Mouse (Mus musculus): ENCODE data around the gene Tspan10. TPM values are rescaled to one million over a fixed set of nuclear protein-coding genes. Genes with fewer than 3 reads are reported as not detected.
"Not testable (repeated sequence)": the region's sequence is repeated elsewhere in the genome, so short reads cannot be mapped to it uniquely, and the experiment has no call there.

Gene Tspan10
- total RNA-seq (2021): 1 to 10 TPM in 1 of 2 experiments, not detected in 1; 3.6 TPM
- long read RNA-seq, experiment 1: 0 reads
- long read RNA-seq, experiment 2, partial matches to known transcripts: 0 of 1 reads
- long read RNA-seq, experiment 2, other reads (novel, unspliced or antisense): 1 of 1 reads

GRCm38 (mm10) chr11:120442344-120442743, at the start of gene Tspan10:
Tspan10 (plus strand) TSS chr11:120442644.
- no peak for DNase-seq (ENCODE audit: low spot score in 2 of 2)
- intact Hi-C loops (cut with DNase I): no loop called here

GRCm38 (mm10) chr11:120395661-120396060, 46.8 kb upstream of the Tspan10 start:
- DNase-seq (ENCODE audit: low spot score in 2 of 2): no peak
- intact Hi-C loops (cut with DNase I): no loop called here

GRCm38 (mm10) chr11:120397602-120398001, 44.8 kb upstream of the Tspan10 start:
- DNase-seq (ENCODE audit: low spot score in 2 of 2): no peak
- intact Hi-C loops (cut with DNase I): no loop called here

GRCm38 (mm10) chr11:120399319-120399718, 43.1 kb upstream of the Tspan10 start:
- DNase-seq (ENCODE audit: low spot score in 2 of 2): no peak
- intact Hi-C loops (cut with DNase I): no loop called here

- no peak for DNase-seq (ENCODE audit: low spot score in 2 of 2)
- intact Hi-C loops (cut with DNase I): no loop called here
Measured at GRCm38 (mm10) chr11:120404814-120405213, 37.6 kb upstream of the Tspan10 start.

- intact Hi-C loops (cut with DNase I): no loop called here
- DNase-seq (ENCODE audit: low spot score in 2 of 2): no peak
Measured at GRCm38 (mm10) chr11:120405867-120406266, 36.6 kb upstream of the Tspan10 start.

- DNase-seq (ENCODE audit: low spot score in 2 of 2): no peak
- intact Hi-C loops (cut with DNase I): no loop called here
Measured at GRCm38 (mm10) chr11:120406445-120406844, 36.0 kb upstream of the Tspan10 start.

- intact Hi-C loops (cut with DNase I): loop anchor here (2.0 kb wide), 1 partner anchor 17 kb away; no protein-coding TSS in a partner anchor
Measured at GRCm38 (mm10) chr11:120413621-120414020, 28.8 kb upstream of the Tspan10 start.

GRCm38 (mm10) chr11:120417852-120418251, 24.6 kb upstream of the Tspan10 start:
- intact Hi-C loops (cut with DNase I): no loop called here
- DNase-seq (ENCODE audit: low spot score in 2 of 2): no peak

More at GRCm38 (mm10) chr11:120413621-120414020, 28.8 kb upstream of the Tspan10 start:
- DNase-seq (ENCODE audit: low spot score in 2 of 2): not testable (repeated sequence)

GRCm38 (mm10) chr11:120418592-120418991, 23.9 kb upstream of the Tspan10 start:
- intact Hi-C loops (cut with DNase I): no loop called here
- DNase-seq (ENCODE audit: low spot score in 2 of 2): no peak

GRCm38 (mm10) chr11:120422651-120423568, 19.5 kb upstream of the Tspan10 start:
- DNase-seq (ENCODE audit: low spot score in 2 of 2): no peak
- intact Hi-C loops (cut with DNase I): no loop called here

- peak; percentile 59 to 74 for DNase-seq (ENCODE audit: low spot score in 2 of 2)
- intact Hi-C loops (cut with DNase I): no loop called here
Measured at GRCm38 (mm10) chr11:120423569-120424295, 18.7 kb upstream of the Tspan10 start.

- no peak for DNase-seq (ENCODE audit: low spot score in 2 of 2)
- intact Hi-C loops (cut with DNase I): no loop called here
Measured at GRCm38 (mm10) chr11:120426727-120427126, 15.7 kb upstream of the Tspan10 start.

GRCm38 (mm10) chr11:120437152-120437856, 5.1 kb upstream of the Tspan10 start, which contains the start of gene Nploc4:
Nploc4 (minus strand) TSS chr11:120437708.
- intact Hi-C loops (cut with DNase I): no loop called here
- DNase-seq (ENCODE audit: low spot score in 2 of 2): peak; percentile 67 to 87

- intact Hi-C loops (cut with DNase I): no loop called here
- DNase-seq (ENCODE audit: low spot score in 2 of 2): no peak
Measured at GRCm38 (mm10) chr11:120437857-120438385, 4.5 kb upstream of the Tspan10 start.

- no peak for DNase-seq (ENCODE audit: low spot score in 2 of 2)
- intact Hi-C loops (cut with DNase I): no loop called here
Measured at GRCm38 (mm10) chr11:120442765-120443280, 379 bp downstream of the Tspan10 start.

- no peak for DNase-seq (ENCODE audit: low spot score in 2 of 2)
- intact Hi-C loops (cut with DNase I): no loop called here
Measured at GRCm38 (mm10) chr11:120444106-120444505, 1.7 kb downstream of the Tspan10 start.

GRCm38 (mm10) chr11:120445475-120445874, 3.0 kb downstream of the Tspan10 start:
- intact Hi-C loops (cut with DNase I): no loop called here
- DNase-seq (ENCODE audit: low spot score in 2 of 2): no peak

GRCm38 (mm10) chr11:120447179-120447578, 4.7 kb downstream of the Tspan10 start:
- intact Hi-C loops (cut with DNase I): no loop called here
- no peak for DNase-seq (ENCODE audit: low spot score in 2 of 2)
